Mouse (Mus musculus): ENCODE results near the gene Slc22a5. TPM values are rescaled to one million over a fixed set of nuclear protein-coding genes. Genes with fewer than 3 reads are reported as not detected.
"Not testable (repeated sequence)": the region's sequence is repeated elsewhere in the genome, so short reads cannot be mapped to it uniquely, and the experiment has no call there.

Slc22a5 gene
- total RNA-seq, 2 experiments from 2014 or later, result 7.1 to 9.3 TPM

DNA sequence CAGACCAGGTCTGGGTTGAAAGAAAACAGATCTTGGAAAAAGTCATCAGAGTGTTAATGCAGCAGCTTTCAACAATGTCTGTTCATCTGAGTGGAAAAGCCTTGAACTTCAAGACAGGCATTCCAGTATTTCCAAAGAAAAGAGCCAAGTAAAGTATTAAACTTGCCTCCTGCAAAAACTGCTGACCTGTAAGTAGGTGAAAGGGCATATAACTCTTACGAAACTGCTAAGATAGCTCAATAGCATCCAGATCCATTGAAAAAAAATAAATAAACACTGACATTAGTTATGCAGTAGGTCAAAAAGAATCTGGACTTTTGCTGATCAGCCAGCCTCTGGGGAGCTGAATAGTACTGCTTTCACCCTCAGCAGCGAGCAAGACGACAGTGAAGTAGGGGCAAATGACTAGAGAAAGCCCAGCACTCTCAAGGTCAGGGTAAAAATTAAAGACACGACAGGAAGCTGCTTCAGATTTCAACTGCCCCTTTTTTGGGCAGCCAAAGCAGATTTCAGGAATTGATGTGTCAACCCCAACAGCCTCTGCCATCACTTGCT lies 2.3 kb downstream of the Slc22a5 start:
- no peak for DNase-seq (ENCODE audit: low spot score)

DNA sequence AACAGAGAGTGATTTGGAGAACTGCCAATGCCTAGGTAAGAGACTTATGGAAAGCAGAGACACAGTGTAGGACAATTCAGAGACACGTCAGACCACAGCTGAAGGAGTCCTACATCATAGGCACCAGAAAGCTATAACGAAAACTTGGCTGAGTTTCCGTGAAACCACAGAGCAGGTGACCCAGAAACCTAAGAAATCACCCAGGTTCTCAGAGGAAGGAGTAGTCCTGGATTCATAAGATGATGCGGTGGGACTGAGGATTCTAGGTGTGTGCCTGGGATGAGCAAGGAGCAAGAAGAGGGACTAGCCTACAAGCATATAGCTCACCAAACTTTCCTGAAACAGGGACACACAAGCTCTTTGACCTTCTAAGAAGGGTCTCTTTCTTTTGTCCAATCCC lies 3.2 kb downstream of the Slc22a5 start:
- DNase-seq (ENCODE audit: low spot score), result no peak

DNA sequence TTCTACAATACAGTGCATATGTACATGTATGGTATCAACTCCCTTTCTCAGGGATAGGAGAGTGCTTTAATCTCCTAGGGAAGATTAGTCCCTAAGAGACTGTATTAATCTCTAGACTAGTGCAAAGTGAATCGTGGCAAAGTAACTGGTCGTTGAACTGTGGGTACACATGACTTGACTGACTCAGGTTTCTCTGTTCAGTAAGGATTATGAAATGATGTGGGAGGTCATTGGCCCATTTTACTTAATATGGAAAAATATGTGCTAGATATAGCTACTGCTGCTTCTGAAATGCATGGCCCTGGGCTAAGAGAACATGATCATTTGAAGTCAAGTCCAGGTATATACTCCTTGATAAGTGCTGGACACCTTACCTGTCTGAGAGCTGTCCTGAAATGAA lies 8.2 kb downstream of the Slc22a5 start:
- no peak for DNase-seq (ENCODE audit: low spot score)

DNA sequence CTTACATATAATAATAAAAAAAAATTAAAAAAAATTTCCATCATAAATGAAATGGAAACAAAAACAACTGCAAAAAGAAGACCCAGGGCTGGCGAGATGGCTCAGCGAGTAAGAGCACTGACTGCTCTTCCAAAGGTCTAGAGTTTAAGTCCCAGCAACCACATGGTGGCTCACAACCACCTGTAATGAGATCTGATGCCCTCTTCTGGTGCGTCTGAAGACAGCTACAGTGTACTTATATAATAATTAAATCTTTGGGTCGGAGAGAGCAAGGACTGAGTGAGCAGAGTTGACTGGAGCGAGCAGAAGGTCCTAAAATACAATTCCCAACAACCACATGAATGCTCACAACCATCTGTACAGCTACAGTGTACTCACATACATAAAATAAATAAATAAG lies 13.4 kb downstream of the Slc22a5 start:
- not testable (repeated sequence) for DNase-seq (ENCODE audit: low spot score)

DNA sequence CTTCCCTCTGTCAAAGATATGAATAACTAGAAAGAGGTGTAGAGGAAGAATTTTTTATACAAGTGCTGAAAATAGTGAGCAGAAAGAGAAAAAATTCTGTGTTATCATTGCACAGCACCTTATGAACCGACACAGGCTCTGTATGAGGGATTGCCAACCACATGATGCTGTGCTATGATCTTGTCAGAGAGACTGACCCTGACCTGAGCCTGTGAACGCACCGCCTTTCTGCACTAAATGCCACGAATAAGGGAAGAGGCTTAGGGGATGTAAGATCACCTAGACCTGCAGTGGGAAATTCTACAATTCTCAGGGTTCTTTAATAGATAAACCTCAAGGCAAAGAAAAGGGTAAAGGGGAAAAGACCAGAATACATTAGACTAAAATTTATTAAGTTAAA lies 15.0 kb downstream of the Slc22a5 start:
- no peak for DNase-seq (ENCODE audit: low spot score)

DNA sequence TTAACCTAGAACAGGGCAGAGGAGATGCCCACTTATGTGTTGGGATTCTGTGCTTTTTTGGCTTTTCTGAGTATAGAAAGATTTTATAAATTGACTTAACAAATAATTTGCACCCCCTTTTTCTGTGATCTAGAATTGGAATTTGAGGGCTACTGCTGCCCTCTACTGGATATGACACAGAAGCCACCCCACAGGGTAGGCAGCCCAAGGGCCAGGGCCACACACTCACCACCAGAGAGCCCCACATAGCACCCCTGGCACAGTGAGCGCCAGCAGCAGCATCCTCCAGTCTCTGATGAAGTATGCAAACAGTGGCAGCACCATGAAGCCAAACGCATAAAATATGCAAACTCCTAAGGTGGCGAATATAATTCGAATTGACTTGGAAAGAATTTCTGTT lies 16.8 kb downstream of the Slc22a5 start:
- no peak for DNase-seq (ENCODE audit: low spot score)

DNA sequence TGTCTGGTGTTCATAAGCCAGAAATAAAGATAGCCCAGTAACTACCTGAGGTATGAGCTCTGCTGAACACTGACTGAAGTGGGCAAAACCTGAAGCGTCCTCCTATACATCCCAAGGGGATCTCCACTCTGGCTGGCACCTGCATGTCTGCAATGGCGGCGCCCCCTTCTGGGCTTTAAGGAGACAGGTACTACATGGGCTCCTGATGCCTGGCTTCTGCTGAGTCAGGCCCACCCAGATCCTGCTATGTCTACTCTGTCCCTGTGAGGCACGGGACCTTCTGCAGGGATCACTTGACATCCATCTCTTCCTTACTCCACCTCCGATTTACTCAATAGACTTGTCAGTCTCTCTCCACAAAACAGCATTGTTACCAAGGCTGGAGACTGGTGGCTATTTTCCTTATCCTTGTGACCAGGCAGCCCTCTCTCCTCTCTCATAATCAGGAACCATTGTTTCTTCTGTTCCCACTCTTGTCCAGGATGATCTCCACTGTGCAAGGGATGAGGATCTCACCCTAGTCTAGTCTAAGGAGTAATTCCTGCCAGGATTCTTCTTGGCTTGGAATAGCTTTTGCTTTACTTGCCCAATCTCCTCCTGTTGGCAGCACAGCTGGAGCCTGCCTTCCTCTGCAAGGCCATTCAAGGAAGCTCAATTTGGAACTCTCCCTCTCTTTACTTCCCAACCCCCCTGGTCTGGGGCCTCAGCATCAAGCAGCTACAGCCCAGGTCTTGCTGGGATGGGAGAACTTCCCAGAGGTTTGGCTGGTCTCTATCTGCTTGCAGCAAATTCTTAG lies 17.4 kb downstream of the Slc22a5 start:
- DNase-seq (ENCODE audit: low spot score), result not testable (repeated sequence)

DNA sequence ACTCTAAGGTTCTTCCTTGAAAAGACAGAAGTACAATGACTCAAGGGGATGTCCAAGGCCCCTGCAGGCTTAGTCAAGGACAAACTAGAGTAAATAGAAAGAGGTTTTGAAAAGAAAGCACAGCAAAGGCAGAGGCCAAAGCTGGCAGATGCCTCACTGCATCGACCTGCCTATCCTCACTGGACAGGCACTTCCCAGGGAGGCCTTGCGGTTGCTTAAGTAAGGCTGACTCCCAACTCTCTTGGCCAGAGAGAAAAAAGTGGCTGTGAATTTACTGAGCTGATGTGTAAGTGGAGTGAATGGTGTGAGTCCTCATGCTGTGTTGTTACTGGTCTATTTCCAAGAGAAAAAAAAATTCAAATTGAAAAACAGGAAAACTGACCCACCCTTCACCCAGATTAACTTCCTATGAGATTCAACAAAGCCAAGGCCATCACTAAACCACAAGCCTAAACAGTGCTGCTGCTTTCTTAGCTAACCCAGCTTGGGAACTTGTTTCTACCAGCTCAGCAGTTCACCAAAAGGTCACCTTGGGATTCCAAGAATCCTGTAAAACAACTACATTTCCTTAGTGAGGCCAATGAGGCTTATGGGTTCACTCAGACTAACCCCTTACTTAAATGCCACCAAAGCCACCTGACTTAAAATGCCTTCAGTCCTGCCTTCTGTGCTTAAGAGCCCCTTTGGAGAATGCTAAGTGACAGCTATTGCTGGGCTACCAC lies 19.5 kb downstream of the Slc22a5 start:
- DNase-seq (ENCODE audit: low spot score), result no peak

DNA sequence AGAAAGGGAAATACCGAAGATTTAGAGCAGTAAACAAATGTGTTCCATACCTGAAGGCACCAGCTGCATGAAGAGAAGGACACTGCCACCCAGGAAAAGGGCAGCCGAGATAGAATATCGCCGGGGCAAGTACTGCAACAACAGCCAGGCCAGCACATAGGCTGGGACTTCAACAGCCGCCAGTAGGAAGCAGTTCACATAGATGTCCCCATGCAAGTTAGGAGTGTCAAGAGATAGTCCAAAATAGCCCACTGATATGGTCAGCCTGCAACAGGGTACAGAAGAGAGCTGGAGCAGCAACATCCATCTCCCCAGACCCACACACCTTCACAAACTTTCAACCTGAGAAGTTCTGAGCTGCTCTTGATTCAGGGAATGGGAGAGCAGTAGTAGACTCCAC lies 22.3 kb downstream of the Slc22a5 start:
- DNase-seq (ENCODE audit: low spot score), result no peak

DNA sequence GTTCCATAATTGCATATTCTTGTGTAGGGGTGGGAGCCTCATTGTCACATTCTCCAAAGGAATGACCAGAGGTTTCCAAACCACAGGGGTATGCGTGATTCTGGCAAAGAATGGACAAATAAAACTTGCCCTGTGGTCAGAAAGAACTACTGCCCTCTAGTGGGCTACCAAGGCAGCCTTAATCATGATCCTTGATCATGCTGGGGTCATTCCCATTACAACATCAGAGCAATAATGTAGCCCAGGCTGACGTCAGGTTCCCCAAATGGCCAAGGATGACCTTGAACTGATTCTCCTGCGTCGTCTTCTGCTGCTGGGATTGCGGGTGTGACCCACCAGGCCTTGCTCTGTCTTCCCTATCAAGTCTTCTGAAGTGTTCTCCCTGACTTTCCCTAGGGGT lies 23.1 kb downstream of the Slc22a5 start:
- DNase-seq (ENCODE audit: low spot score), result not testable (repeated sequence)

DNA sequence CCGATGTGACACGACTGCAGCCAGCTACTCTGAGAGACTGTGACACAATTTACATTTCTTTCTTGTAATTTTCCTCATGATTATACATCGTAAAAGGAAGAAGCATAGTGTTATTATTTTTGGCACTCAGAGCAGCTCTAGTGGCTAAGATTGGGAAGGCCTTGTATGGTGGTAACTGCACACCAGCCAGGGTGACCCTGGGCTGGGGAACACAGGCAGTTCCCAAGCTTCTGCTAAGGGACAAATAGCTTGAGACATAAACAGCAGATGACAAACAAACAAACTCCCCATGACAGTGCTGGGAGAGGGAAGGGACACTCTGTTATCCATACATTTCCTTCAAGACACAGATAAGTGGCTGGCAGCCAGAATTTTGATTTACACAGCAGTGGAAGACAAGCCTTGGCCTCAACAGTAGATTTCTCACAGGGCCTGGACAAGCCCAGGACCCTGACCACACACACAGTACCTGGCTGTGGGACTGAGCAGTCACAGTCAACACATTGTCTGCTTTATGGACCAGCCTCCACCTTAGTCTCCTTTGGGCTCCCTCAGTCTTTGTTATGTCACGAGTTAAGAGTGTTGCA lies 26.6 kb downstream of the Slc22a5 start:
- not testable (repeated sequence) for DNase-seq (ENCODE audit: low spot score)

DNA sequence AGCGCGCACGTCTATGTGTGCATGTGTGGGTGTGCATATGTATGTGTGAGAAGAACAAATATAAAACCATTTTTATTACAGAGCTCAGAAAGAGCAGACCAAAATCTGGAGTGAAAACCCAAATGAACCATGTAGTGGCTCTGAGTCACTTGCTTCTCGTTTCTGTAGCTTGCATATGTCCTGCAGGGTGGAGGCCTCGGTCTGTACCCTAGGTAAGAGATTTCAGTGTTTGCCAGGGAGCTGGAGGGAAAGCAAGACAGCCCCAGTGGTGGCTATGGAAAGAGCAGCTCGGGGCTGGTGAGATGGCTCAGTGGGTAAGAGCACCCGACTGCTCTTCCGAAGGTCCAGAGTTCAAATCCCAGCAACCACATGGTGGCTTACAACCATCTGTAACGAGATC lies 30.5 kb downstream of the Slc22a5 start:
- not testable (repeated sequence) for DNase-seq (ENCODE audit: low spot score)

DNA sequence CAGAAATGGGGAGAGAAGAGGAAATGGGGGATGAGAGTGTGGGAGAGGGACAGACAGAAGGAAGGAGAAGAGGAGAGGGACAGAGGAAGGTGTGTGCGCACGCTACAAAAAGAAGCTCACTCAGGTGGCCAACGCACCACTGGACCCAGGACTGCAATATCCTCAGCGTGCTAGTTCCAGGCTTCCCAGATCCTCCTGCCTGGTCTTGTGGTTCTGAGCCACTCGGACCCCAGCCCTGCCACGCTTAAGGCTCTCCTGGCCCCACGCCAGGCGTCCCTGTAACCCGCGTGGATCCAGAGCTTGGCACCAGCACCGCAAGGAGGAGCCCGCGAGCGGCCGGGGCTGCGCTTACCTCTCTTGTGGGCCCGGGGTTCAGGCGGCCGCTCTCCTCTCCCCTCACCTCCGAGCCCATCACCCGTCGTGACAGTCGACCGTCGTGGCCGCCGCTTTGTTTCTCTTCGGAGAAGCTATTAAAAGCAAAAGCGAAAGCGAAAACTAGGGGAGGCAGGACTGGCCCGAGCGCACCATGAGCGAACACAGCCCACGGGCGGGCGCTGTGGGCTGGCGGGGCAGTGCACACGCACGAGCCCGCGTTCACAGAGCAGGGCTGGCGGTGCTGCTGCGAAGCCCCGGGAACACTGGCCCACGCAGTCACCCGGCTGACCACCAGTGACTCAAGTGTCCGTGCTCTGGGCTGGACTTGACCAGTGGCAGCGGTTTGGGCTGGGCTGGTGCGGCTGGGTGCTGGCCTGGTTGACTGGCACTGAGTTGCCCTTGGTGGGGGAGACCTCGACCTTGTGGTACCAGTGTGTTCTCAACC lies 32.5 kb downstream of the Slc22a5 start, which contains the start of gene Gm12216:
Gene Gm12216, minus strand, starts transcription at position 496 of the 820 bp plus-strand sequence.
- peak; percentile 34 for DNase-seq (ENCODE audit: low spot score)

DNA sequence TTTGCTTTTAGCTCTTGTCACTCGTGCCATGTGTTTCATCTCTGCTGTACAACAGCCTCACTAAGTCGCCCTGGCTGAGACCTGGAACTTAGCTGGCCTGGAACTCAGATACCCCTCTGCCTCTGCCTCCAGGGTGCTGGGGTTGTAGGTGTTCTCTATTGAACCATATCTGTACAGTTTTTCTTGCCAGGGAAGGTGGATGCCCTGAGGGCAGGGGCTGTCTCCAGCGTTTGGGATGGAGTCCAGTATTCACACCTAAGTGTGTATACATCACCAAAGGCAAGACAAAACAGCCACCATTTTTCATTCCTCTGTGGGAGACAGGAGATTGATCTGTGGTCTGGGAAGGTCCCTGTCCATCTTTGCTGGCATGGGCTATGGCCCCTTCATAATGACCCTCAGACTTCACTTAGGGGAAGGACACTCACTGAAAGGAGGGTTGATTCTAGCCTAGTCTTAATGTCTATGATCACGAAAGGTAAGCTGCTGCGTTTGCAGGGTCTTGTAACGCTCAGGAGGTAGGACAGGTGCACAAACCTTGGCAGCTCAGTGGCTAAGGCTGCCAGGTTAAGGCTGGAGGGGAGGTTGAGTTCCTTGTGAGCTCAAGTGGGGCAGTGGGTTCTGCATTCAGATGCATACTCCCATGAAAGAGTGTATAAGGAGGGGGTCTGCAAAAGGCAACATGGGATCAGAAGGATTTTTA lies 33.3 kb downstream of the Slc22a5 start:
- DNase-seq (ENCODE audit: low spot score), result no peak

DNA sequence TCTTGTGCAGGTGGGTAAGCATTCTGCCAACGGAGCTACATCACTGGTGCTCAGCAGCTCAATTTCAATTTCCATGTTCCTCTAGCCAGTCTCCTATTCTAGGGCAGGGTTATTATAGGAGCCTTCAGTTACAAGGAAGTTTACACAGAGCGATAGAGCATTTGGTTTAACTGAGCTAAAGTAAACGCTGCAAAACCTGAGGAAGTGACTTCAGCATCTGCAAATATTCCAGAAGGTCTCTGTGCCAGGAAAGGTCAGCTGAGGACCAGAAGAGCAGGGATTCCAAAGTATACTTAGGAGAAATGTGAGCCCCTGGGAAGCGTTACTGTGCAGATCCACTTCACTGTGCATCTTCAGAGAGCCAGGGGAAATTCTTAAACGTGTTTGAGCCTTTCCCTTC lies 37.8 kb downstream of the Slc22a5 start:
- peak; percentile 62 for DNase-seq (ENCODE audit: low spot score)

DNA sequence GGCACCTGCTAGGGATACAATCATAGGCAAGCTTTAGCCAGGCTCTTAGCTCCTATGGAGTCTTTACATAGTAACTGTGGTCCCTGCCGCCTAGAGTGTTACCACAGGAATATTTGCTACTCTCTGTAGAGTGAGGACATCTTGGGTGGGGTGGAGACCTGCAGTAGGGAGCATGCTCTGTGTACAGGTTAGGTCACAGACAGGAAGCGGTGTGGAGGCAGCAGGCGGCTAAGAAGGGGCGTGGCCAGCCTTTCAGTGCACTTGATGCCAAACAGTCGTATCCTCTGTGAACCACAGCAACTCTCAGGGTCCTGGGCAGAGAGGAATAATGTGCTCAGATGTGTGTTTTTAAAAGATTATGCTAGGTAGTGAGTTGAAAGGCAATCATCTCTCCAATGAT lies 39.7 kb downstream of the Slc22a5 start:
- no peak for DNase-seq (ENCODE audit: low spot score)

DNA sequence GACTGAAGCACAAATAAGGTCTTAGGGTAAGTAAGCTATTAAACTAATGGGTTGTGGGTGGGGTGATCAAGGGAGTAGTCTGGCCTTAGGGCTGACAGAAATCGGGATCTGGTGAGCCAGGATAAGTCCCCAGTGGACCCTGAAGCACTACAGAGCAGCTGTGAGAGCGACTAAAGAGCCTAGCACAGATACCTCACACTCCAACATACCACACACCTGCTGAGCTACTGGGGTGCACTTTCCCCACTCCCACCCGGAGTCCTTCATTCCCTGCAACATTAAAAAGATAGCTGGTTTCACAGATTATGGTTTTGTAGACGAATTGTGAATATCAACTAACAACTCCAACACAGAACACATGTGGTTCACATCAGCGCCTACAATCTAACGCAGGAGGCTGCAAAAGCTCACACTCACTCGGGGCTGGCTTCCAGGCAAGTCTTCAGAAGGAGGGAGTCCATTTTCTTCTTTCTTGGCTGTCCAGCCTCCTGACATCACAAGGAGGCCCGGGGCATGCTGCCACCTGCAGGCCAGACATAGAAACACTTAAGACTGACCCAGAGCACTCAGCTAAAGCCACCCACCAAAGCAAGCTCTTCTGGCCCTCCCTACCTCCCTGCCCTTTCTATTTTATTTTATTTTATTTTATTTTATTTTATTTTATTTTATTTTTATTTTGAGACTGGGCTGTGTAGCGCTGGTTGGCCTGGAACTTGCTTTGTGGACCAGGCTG lies 41.7 kb downstream of the Slc22a5 start:
- peak; percentile 84 for DNase-seq (ENCODE audit: low spot score)

DNA sequence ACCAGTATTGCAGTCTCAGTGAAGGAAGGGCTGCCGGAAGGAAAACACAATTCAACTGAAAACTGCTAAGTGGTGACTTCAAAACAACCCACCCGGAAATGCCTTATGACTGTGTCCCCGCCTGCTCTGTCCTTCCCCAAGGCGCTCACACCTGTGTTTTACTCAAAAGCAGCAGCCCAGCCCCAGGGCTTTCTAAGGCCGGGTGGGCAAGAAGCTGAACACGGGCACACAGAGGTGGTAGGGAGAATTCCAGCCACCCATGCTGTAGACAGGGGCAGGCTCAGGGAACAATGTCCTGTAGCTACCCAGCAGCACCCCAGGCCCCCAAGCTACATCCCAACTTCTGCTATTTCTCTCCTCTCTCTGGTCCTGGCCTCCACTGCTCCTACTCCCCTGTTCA lies 45.8 kb downstream of the Slc22a5 start:
- no peak for DNase-seq (ENCODE audit: low spot score)

DNA sequence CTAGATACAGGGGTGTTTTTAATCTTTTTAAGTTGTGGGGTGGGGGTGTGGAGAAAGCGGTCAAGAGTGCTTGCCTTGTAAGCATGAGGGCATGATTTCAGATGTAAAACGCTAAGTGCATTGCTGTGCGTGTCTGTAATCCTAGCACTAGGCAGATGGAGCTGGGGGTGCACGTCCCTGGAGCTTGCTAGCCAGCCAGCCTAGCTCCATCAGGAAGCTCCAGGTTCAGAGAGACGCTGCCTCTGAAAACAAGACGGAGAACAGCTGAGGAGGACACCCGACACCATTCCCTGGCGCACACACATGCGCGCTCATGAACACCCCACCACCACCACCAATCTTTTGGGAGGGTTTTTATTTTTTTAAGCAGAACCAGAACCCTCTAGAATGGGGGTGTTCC lies 48.4 kb downstream of the Slc22a5 start:
- DNase-seq (ENCODE audit: low spot score), result no peak

DNA sequence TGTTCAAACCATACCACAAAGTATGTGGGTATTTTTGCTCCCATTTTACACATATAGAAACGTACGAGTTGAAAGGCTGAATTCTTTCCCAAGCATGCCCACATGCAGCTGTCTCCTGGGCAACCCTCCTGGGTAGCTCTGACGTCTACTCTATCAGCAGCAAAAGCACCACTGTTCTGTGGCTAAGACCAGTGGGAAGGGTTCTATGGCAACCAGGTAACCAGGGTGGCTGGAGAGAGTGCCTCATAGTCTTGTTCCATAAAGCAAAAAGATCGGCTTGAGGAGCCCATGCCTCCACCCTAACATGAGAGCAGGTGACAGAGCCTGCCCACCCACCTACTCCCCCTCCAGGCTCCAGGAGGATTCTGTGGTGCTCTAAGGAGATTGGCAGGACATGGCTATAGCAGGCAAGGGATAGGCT lies 49.3 kb downstream of the Slc22a5 start:
- no peak for DNase-seq (ENCODE audit: low spot score)

Data from gastrocnemius, adult 18-20 months (tissue).